Comparison of ENCODE assay signal across 9 mouse cellular contexts in the genomic region with DNA sequence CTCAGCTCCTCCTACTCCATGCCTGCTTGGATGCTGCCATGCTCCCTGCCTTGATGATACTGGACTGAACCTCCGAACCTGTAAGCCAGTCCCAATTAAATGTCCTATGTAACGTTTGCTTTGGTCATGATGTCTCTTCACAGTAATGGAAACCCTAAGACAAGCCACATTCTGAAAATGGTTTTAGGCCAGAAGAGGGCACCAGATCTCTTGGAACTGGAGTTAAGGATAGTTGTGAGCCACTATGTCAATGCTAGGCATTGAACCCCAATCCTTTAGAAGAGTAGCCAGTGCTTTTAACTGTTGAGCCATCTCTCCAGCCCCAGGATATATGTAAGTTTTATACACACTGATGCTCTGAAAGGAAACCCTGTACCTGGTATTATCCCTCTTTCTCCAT. TPM values are rescaled to one million over a fixed set of nuclear protein-coding genes. Genes with fewer than 3 reads are reported as not detected.
A peak's percentile ranks its signal among the peaks of the same experiment; 100 is the strongest.
DNase-seq lines count a peak whose midpoint lies in the region; ATAC-seq and TF ChIP-seq lines count a peak whose summit lies in the region.
"Had no signal": no experiment of that assay in that cellular context is flagged by ENCODE, and none has a peak within 500 bp of the region (broad histone marks: within the 10 kb centered on the region; RNA-seq: fewer than 3 reads in every experiment).

No protein-coding gene starts in this region.

- no peak overlapping the region for H3K4me3 ChIP-seq in hindbrain, postnatal 0 days (ENCODE audit: low read length)
- H3K4me3 ChIP-seq in hindbrain, embryonic 16.5 days (ENCODE audit: low read length), result no peak overlapping the region

- H3K27me3 ChIP-seq in hindbrain, postnatal 0 days (ENCODE audit: insufficient read depth, low read length), result no peaks in the 10 kb centered on the region
- no peaks in the 10 kb centered on the region for H3K27me3 ChIP-seq in hindbrain, embryonic 16.5 days (replicated peaks; ENCODE audit: control insufficient read depth, insufficient read depth, low read length)

- DNase-seq in hindbrain, postnatal 0 days (ENCODE audit: low spot score), result peak; percentile 34
- DNase-seq in urinary bladder, postnatal 14 days (ENCODE audit: low spot score), result peak; percentile 17
- no peak for DNase-seq in urinary bladder, postnatal 10 days (ENCODE audit: low spot score)
- DNase-seq in ovary, postnatal 14 days (ENCODE audit: low spot score), result no peak
- no peak for DNase-seq in heart, postnatal 36 days

- H3K27ac ChIP-seq in hindbrain, postnatal 0 days, result no peak overlapping the region
- no peak overlapping the region for H3K27ac ChIP-seq in hindbrain, embryonic 16.5 days (ENCODE audit: low read depth, low read length)

- H3K9ac ChIP-seq in hindbrain, postnatal 0 days (replicated peaks; ENCODE audit: low read length), result no peak overlapping the region
- H3K9ac ChIP-seq in hindbrain, embryonic 16.5 days (ENCODE audit: low read depth, low read length), result no peak overlapping the region

- no peaks in the 10 kb centered on the region for H3K9me3 ChIP-seq in hindbrain, postnatal 0 days (ENCODE audit: low read length)
- H3K9me3 ChIP-seq in hindbrain, embryonic 16.5 days (ENCODE audit: control insufficient read depth, low read length), result no peaks in the 10 kb centered on the region

- no peaks in the 10 kb centered on the region for H3K36me3 ChIP-seq in hindbrain, postnatal 0 days (ENCODE audit: insufficient read depth, low read length)
- H3K36me3 ChIP-seq in hindbrain, embryonic 16.5 days (ENCODE audit: control insufficient read depth, insufficient read depth, low read length), result no peaks in the 10 kb centered on the region

- no peaks in the 10 kb centered on the region for H3K4me1 ChIP-seq in hindbrain, postnatal 0 days (ENCODE audit: insufficient read depth, low read length)
- H3K4me1 ChIP-seq in hindbrain, embryonic 16.5 days (ENCODE audit: control insufficient read depth, insufficient read depth, low read depth, low read length), result no peaks in the 10 kb centered on the region

- intact Hi-C loops in heart, postnatal 36 days (cut with DNase I), result no loop called here

- WGBS in hindbrain, postnatal 0 days, result 51% methylated on average over 2 of the region's 2 CpGs
- 56% methylated on average over 2 of the region's 2 CpGs for WGBS in hindbrain, embryonic 16.5 days

- peak; percentile 60 for TF ChIP-seq CTCF in hindbrain, postnatal 0 days (IDR thresholded peaks at IDR 0.05; ENCODE audit: low read depth)

- no peak for ATAC-seq in hindbrain, postnatal 0 days
- no peak for ATAC-seq in hindbrain, embryonic 16.5 days
- peak; percentile 46 to 47; a peak in 1 of 4 replicates for ATAC-seq in hematopoietic stem cell, adult 5-6 weeks (replicated peaks in 1 of 2; ENCODE audit: insufficient read depth in 1 of 2, low FRiP score in 2 of 2, low TSS enrichment in 1 of 2, low read depth in 1 of 2, poor library complexity in 2 of 2, severe bottlenecking in 2 of 2)

- H3K4me2 ChIP-seq in hindbrain, postnatal 0 days (ENCODE audit: low read depth, low read length), result no peak overlapping the region
- H3K4me2 ChIP-seq in hindbrain, embryonic 16.5 days (ENCODE audit: low read length), result no peak overlapping the region

RNA-seq across cellular contexts. Expression of gene Dgcr6, which starts 20.9 kb away (rescaled TPM):
- total RNA-seq in hindbrain, postnatal 0 days (2014; rRNA removed), result 59.5 and 74.4 TPM in 2 replicates
- 169 and 173 TPM in 2 replicates for polyA plus RNA-seq in hindbrain, postnatal 0 days (2015; fragmentation: Nextera tagmentation; extraction: Ambion mirVana)
- polyA plus RNA-seq in hindbrain, embryonic 16.5 days (2015; fragmentation: Nextera tagmentation; extraction: Ambion mirVana), result 145 and 162 TPM in 2 replicates
- 19.6 and 29.7 TPM in 2 replicates for total RNA-seq in hematopoietic stem cell, adult 5-6 weeks (2017)
- 10 to 100 TPM; 43.2 to 44.0 TPM for total RNA-seq in heart, postnatal 36 days (2021)

RNA-seq across cellular contexts. Expression of gene Vpreb2, which starts 51.5 kb away (rescaled TPM):
- not detected in 2 replicates for total RNA-seq in hindbrain, postnatal 0 days (2014; rRNA removed)
- not detected in 2 replicates for polyA plus RNA-seq in hindbrain, postnatal 0 days (2015; fragmentation: Nextera tagmentation; extraction: Ambion mirVana)
- not detected in 2 replicates for polyA plus RNA-seq in hindbrain, embryonic 16.5 days (2015; fragmentation: Nextera tagmentation; extraction: Ambion mirVana)
- total RNA-seq in hematopoietic stem cell, adult 5-6 weeks (2017), result 2.0 TPM in 1 of 2 replicates, not detected in the other
- total RNA-seq in heart, postnatal 36 days (2021), result not detected
- polyA plus RNA-seq: intestine, embryonic 14.5 days; stomach, embryonic 14.5 days had no signal

RNA-seq across cellular contexts. Expression of gene Prodh, which starts 58.3 kb away (rescaled TPM):
- total RNA-seq in hindbrain, postnatal 0 days (2014; rRNA removed), result 10.6 and 16.7 TPM in 2 replicates
- 7.4 and 8.7 TPM in 2 replicates for polyA plus RNA-seq in hindbrain, postnatal 0 days (2015; fragmentation: Nextera tagmentation; extraction: Ambion mirVana)
- 5.7 and 6.8 TPM in 2 replicates for polyA plus RNA-seq in hindbrain, embryonic 16.5 days (2015; fragmentation: Nextera tagmentation; extraction: Ambion mirVana)
- 41.1 and 67.9 TPM in 2 replicates for total RNA-seq in hematopoietic stem cell, adult 5-6 weeks (2017)
- 10 to 100 TPM; 23.6 to 28.4 TPM for total RNA-seq in heart, postnatal 36 days (2021)

Comparison
In these comparisons a context has a peak if more than half of its experiments do, and no peak if none do; other contexts are left out.
1. DNase-seq: peak in hindbrain, postnatal 0 days (single experiment) and urinary bladder, postnatal 14 days (single experiment); none in urinary bladder, postnatal 10 days (single experiment), ovary, postnatal 14 days (single experiment) and heart, postnatal 36 days (0 of 2).
2. ATAC-seq: peak in hematopoietic stem cell, adult 5-6 weeks (2 of 2); none in hindbrain, postnatal 0 days (single experiment) and hindbrain, embryonic 16.5 days (single experiment).